Mouse (Mus musculus): ENCODE results near the gene Ccdc63.

Gene Ccdc63

GRCm38 (mm10) chr5:122130341-122130998 lies 10.2 kb downstream of the Ccdc63 start:
- in situ Hi-C loops (cut with MboI; ENCODE audit: low sequenced_read_pairs), result no loop called here

- in situ Hi-C loops (cut with MboI; ENCODE audit: low sequenced_read_pairs), result no loop called here
Observed at GRCm38 (mm10) chr5:122129068-122129655, 11.5 kb downstream of the Ccdc63 start.

GRCm38 (mm10) chr5:122125211-122125760 lies 15.3 kb downstream of the Ccdc63 start:
- in situ Hi-C loops (cut with MboI; ENCODE audit: low sequenced_read_pairs), result no loop called here

GRCm38 (mm10) chr5:122116243-122116642 lies 24.4 kb downstream of the Ccdc63 start:
- in situ Hi-C loops (cut with MboI; ENCODE audit: low sequenced_read_pairs), result no loop called here

GRCm38 (mm10) chr5:122115266-122115763 lies 25.3 kb downstream of the Ccdc63 start:
- in situ Hi-C loops (cut with MboI; ENCODE audit: low sequenced_read_pairs), result no loop called here

- in situ Hi-C loops (cut with MboI; ENCODE audit: low sequenced_read_pairs), result no loop called here
Observed at GRCm38 (mm10) chr5:122114176-122114575, 26.4 kb downstream of the Ccdc63 start.

- in situ Hi-C loops (cut with MboI; ENCODE audit: low sequenced_read_pairs), result no loop called here
Observed at GRCm38 (mm10) chr5:122113450-122113849, 27.2 kb downstream of the Ccdc63 start.

GRCm38 (mm10) chr5:122111933-122112248 lies 28.7 kb downstream of the Ccdc63 start:
- in situ Hi-C loops (cut with MboI; ENCODE audit: low sequenced_read_pairs), result no loop called here

GRCm38 (mm10) chr5:122111091-122111932 lies 29.3 kb downstream of the Ccdc63 start:
- in situ Hi-C loops (cut with MboI; ENCODE audit: low sequenced_read_pairs), result no loop called here

- in situ Hi-C loops (cut with MboI; ENCODE audit: low sequenced_read_pairs), result no loop called here
Observed at GRCm38 (mm10) chr5:122110625-122111024, 30.0 kb downstream of the Ccdc63 start.

GRCm38 (mm10) chr5:122109325-122110060 lies 31.1 kb downstream of the Ccdc63 start:
- in situ Hi-C loops (cut with MboI; ENCODE audit: low sequenced_read_pairs), result no loop called here

GRCm38 (mm10) chr5:122108104-122108503 lies 32.5 kb downstream of the Ccdc63 start:
- in situ Hi-C loops (cut with MboI; ENCODE audit: low sequenced_read_pairs), result no loop called here

- in situ Hi-C loops (cut with MboI; ENCODE audit: low sequenced_read_pairs), result no loop called here
Observed at GRCm38 (mm10) chr5:122106212-122106611, 34.4 kb downstream of the Ccdc63 start.

- in situ Hi-C loops (cut with MboI; ENCODE audit: low sequenced_read_pairs), result no loop called here
Observed at GRCm38 (mm10) chr5:122104981-122105380, 35.6 kb downstream of the Ccdc63 start.

- in situ Hi-C loops (cut with MboI; ENCODE audit: low sequenced_read_pairs), result no loop called here
Observed at GRCm38 (mm10) chr5:122104201-122104600, 36.4 kb downstream of the Ccdc63 start.

GRCm38 (mm10) chr5:122103075-122103474 lies 37.5 kb downstream of the Ccdc63 start:
- in situ Hi-C loops (cut with MboI; ENCODE audit: low sequenced_read_pairs), result no loop called here

- in situ Hi-C loops (cut with MboI; ENCODE audit: low sequenced_read_pairs), result no loop called here
Observed at GRCm38 (mm10) chr5:122102476-122103050, 38.1 kb downstream of the Ccdc63 start.

- in situ Hi-C loops (cut with MboI; ENCODE audit: low sequenced_read_pairs), result no loop called here
Observed at GRCm38 (mm10) chr5:122094439-122094838, 46.2 kb downstream of the Ccdc63 start.

- in situ Hi-C loops (cut with MboI; ENCODE audit: low sequenced_read_pairs), result no loop called here
Observed at GRCm38 (mm10) chr5:122093734-122094133, 46.9 kb downstream of the Ccdc63 start.

- in situ Hi-C loops (cut with MboI; ENCODE audit: low sequenced_read_pairs), result no loop called here
Observed at GRCm38 (mm10) chr5:122092794-122093193, 47.8 kb downstream of the Ccdc63 start.
